Mouse (Mus musculus): ENCODE data around the gene Pdcd4. TPM values are rescaled to one million over a fixed set of nuclear protein-coding genes. Genes with fewer than 3 reads are reported as not detected.

Pdcd4 gene
- total and polyA plus RNA-seq, 2 experiments from 2014 or later, result 4.2 to 28.6 TPM

DNA sequence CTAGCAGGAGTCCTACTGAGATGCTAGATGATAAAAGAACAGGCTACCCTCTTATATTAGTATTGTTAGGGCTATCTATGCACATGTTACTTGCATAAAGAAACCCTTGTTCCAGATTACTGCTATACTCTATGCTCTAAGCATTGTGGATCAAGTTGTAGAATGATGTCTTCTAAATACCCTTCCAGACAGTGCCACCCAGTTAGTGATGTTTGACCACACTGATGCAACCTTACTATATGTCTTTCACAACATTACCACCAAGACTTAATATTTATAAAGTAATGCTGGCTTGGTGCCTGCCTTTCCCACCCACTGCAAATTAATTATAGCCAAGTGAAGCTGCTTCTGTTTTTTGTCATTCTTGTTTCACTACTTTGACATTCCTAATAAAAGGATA, 41.0 kb downstream of the Pdcd4 start:
- no peaks in the 10 kb centered on the region for H3K4me1 ChIP-seq (ENCODE audit: control insufficient read depth, insufficient read depth)
- TF ChIP-seq EP300 (IDR thresholded peaks at IDR 0.05; ENCODE audit: low read depth) (no peak), CTCF (IDR thresholded peaks at IDR 0.05; ENCODE audit: low read depth) (no peak)
- no peak for ATAC-seq (ENCODE audit: insufficient read depth, low read depth)
- no peak overlapping the region for H3K27ac ChIP-seq (ENCODE audit: low read depth)
- peaks cover 35% of the 10 kb centered on the region for H3K36me3 ChIP-seq (replicated peaks; ENCODE audit: control insufficient read depth, insufficient read depth, low read length)
- DNase-seq (ENCODE audit: low spot score), result no peak
- H3K4me3 ChIP-seq (ENCODE audit: low read depth, low read length), result no peak overlapping the region
- no peak overlapping the region for H3K9ac ChIP-seq (replicated peaks; ENCODE audit: low read depth, low read length)
- no peak overlapping the region for H3K4me2 ChIP-seq (ENCODE audit: low read depth, low read length)
- H3K27me3 ChIP-seq (ENCODE audit: control insufficient read depth, insufficient read depth, low read length), result no peaks in the 10 kb centered on the region
- H3K9me3 ChIP-seq (replicated peaks; ENCODE audit: control insufficient read depth, low read length), result no peaks in the 10 kb centered on the region

DNA sequence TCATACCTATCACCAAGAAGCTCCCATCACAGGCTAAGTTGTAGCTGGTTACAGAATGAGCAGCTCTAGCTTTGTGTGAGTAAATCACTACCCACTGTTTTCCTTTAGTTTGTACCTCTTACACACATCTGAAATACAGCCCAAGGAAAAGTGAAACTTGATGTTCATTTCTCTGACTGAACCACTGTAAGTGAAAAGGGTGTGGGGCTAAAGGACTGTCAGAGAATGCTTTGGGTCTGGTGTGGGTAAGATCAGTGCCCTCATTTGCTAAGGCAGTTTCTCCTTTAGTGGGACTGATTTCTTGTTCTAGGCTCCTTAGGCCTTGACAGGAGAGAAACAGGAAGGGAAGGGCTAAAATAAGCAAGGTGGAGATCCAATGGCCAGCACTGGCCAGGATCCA, 42.0 kb downstream of the Pdcd4 start:
- no peaks in the 10 kb centered on the region for H3K27me3 ChIP-seq (ENCODE audit: control insufficient read depth, insufficient read depth, low read length)
- H3K9ac ChIP-seq (replicated peaks; ENCODE audit: low read depth, low read length), result no peak overlapping the region
- no peaks in the 10 kb centered on the region for H3K4me1 ChIP-seq (ENCODE audit: control insufficient read depth, insufficient read depth)
- no peaks in the 10 kb centered on the region for H3K9me3 ChIP-seq (replicated peaks; ENCODE audit: control insufficient read depth, low read length)
- no peak overlapping the region for H3K4me3 ChIP-seq (ENCODE audit: low read depth, low read length)
- TF ChIP-seq EP300 (IDR thresholded peaks at IDR 0.05; ENCODE audit: low read depth) (no peak), CTCF (IDR thresholded peaks at IDR 0.05; ENCODE audit: low read depth) (no peak)
- H3K36me3 ChIP-seq (replicated peaks; ENCODE audit: control insufficient read depth, insufficient read depth, low read length), result peaks cover 39% of the 10 kb centered on the region
- ATAC-seq (ENCODE audit: insufficient read depth, low read depth) (no peak), DNase-seq (ENCODE audit: low spot score) (no peak)
- H3K4me2 ChIP-seq (ENCODE audit: low read depth, low read length), result no peak overlapping the region
- H3K27ac ChIP-seq (ENCODE audit: low read depth), result no peak overlapping the region

GRCm38 (mm10) chr19:53939467-53939866, 47.4 kb downstream of the Pdcd4 start:
- TF ChIP-seq EP300 (IDR thresholded peaks at IDR 0.05; ENCODE audit: low read depth) (0 out of 2 replicates have a peak, but pooled peaks have one; percentile 19), CTCF (IDR thresholded peaks at IDR 0.05; ENCODE audit: low read depth) (no peak)
- H3K4me1 ChIP-seq (ENCODE audit: control insufficient read depth, insufficient read depth), result peaks cover 12% of the 10 kb centered on the region; the same call in 1 of the 2 replicates
- H3K36me3 ChIP-seq (replicated peaks; ENCODE audit: control insufficient read depth, insufficient read depth, low read length), result 0 out of 2 replicates have a peak, but pooled peaks cover 11% of the 10 kb centered on the region
- DNase-seq (ENCODE audit: low spot score) (no peak), ATAC-seq (ENCODE audit: insufficient read depth, low read depth) (no peak)
- no peak overlapping the region for H3K4me3 ChIP-seq (ENCODE audit: low read depth, low read length)
- no peaks in the 10 kb centered on the region for H3K27me3 ChIP-seq (ENCODE audit: control insufficient read depth, insufficient read depth, low read length)
- H3K4me2 ChIP-seq (ENCODE audit: low read depth, low read length), result no peak overlapping the region
- H3K27ac ChIP-seq (ENCODE audit: low read depth), result peak overlapping the region; percentile 1; the same call in 1 of the 2 replicates
- H3K9me3 ChIP-seq (replicated peaks; ENCODE audit: control insufficient read depth, low read length), result no peaks in the 10 kb centered on the region
- 20% methylated on average over 4 of the region's 4 CpGs for WGBS
- no peak overlapping the region for H3K9ac ChIP-seq (replicated peaks; ENCODE audit: low read depth, low read length)

- Histone ChIP-seq H3K36me3 (replicated peaks; ENCODE audit: control insufficient read depth, insufficient read depth, low read length) (0 out of 2 replicates have a peak, but pooled peaks cover 11% of the 10 kb centered on the region), H3K4me3 (ENCODE audit: low read depth, low read length) (no peak overlapping the region), H3K27ac (ENCODE audit: low read depth) (no peak overlapping the region), H3K4me1 (ENCODE audit: control insufficient read depth, insufficient read depth) (peaks cover 12% of the 10 kb centered on the region; the same call in 1 of the 2 replicates), H3K4me2 (ENCODE audit: low read depth, low read length) (no peak overlapping the region), H3K27me3 (ENCODE audit: control insufficient read depth, insufficient read depth, low read length) (no peaks in the 10 kb centered on the region), H3K9me3 (replicated peaks; ENCODE audit: control insufficient read depth, low read length) (no peaks in the 10 kb centered on the region), H3K9ac (replicated peaks; ENCODE audit: low read depth, low read length) (no peak overlapping the region)
- DNase-seq (ENCODE audit: low spot score), result no peak
- TF ChIP-seq CTCF (IDR thresholded peaks at IDR 0.05; ENCODE audit: low read depth), result no peak
- ATAC-seq (ENCODE audit: insufficient read depth, low read depth), result no peak
- WGBS, result 71% methylated on average over 4 of the region's 4 CpGs
These were observed 49.1 kb downstream of the Pdcd4 start for GRCm38 (mm10) chr19:53941139-53941538.

DNA sequence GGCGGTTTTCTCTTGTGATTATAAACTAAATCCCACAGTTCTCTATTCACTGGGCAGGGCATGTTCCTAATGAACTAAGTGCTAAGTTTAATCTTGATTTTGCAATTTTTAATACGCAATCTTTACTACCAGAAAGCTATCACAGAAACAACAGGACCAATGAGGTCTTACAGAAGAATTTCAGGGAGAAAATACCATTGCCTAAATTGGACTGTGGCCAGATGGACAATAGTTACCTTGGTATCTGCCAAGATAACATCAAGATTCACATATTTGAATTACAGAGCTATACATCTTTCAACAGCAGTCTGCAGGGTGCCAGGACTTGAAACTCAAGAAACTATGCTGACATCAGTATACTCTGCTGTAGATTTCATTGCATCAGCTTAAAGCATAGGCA, 50.3 kb downstream of the Pdcd4 start:
- H3K27ac ChIP-seq (ENCODE audit: low read depth), result no peak overlapping the region
- H3K36me3 ChIP-seq (replicated peaks; ENCODE audit: control insufficient read depth, insufficient read depth, low read length), result 0 out of 2 replicates have a peak, but pooled peaks cover 11% of the 10 kb centered on the region
- no peak for DNase-seq (ENCODE audit: low spot score)
- no peaks in the 10 kb centered on the region for H3K27me3 ChIP-seq (ENCODE audit: control insufficient read depth, insufficient read depth, low read length)
- no peak for ATAC-seq (ENCODE audit: insufficient read depth, low read depth)
- TF ChIP-seq EP300 (IDR thresholded peaks at IDR 0.05; ENCODE audit: low read depth) (no peak), CTCF (IDR thresholded peaks at IDR 0.05; ENCODE audit: low read depth) (no peak)
- no peak overlapping the region for H3K9ac ChIP-seq (replicated peaks; ENCODE audit: low read depth, low read length)
- H3K4me1 ChIP-seq (ENCODE audit: control insufficient read depth, insufficient read depth), result peaks cover 12% of the 10 kb centered on the region; the same call in 1 of the 2 replicates
- 89% methylated on average over 2 of the region's 2 CpGs for WGBS
- H3K4me2 ChIP-seq (ENCODE audit: low read depth, low read length), result no peak overlapping the region
- no peaks in the 10 kb centered on the region for H3K9me3 ChIP-seq (replicated peaks; ENCODE audit: control insufficient read depth, low read length)
- no peak overlapping the region for H3K4me3 ChIP-seq (ENCODE audit: low read depth, low read length)
